Mouse (Mus musculus) layer of hippocampus, adult 2 months (tissue): ENCODE results near the gene Tomm40. TPM values are rescaled to one million over a fixed set of nuclear protein-coding genes. Genes with fewer than 3 reads are reported as not detected.
A peak's percentile ranks its signal among the peaks of the same experiment; 100 is the strongest.

Source experiments
- DNase-seq, 2 experiments: peaks; one replicate each; pipeline ENCODE4 v3.0.0; 2022; ENCODE audit warnings: low spot score in 2 of 2
- H3K27ac ChIP-seq: fragments of 200-600 bp; 2 replicates; pipeline ENCODE4 v1.8.1; 2022
- H3K4me3 ChIP-seq: fragments of 200-600 bp; 2 replicates; pipeline ENCODE4 v1.8.1; 2022; ENCODE audit warnings: mild to moderate bottlenecking
- CTCF ChIP-seq: fragments of 200-600 bp; conservative IDR thresholded peaks from 2 replicates; pipeline ENCODE4 v1.8.1; 2022; ENCODE audit warnings: antibody characterized with exemption, mild to moderate bottlenecking, moderate library complexity
- total RNA-seq, 2 experiments: library from RNA; stranded (reverse); gene quantifications; 2 replicates each; pipeline ENCODE4 v1.2.3; 2021

The Tomm40 gene
- total RNA-seq, 2 experiments from 2014 or later, result 110 TPM

DNA sequence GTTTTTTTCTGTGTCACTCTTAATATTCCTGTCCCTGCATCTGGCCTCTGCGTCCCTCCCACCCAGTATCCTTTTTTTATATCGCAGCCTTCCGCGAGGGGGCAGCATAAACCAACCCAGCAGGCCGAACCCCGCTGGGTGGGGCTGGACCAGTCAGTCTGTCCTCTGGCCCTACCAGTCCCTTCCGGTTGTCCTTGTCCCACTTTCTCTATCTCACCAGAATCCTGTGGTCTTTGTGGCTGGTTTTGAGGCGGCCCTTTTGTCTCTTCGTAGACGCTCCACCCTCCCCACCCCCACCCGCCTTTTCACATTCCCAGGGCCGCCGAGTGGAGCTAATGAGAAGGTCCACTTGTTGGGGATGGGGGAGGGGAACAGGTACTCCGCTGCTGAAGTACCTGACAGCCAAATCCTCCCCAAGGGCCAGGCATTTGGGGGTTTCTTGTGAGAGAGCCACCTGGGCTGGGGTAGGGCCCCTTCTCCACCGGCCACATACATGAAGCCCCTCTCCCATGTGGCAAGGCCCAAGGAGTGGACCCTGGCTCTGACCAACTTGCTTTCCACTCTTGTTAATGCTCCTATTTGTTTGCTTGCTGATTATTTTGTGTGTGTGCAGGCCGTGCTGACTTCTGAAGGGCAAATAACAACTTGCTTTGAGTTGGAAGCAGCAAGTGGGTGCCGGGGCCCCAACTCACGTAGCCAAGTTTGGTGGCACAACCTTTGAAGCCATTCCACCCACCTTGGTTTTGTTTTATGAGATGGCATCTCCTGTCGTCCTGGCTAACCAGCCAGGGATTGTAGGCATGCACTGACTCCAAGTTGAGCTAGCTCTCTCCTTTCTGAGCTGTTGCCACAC lies 35.2 kb upstream of the Tomm40 start, which contains the start of gene Nectin2:
TSS of gene Nectin2 (minus strand) at position 267 of the 853 bp plus-strand sequence.
- DNase-seq, result peak; percentile 80 to 82
- Histone ChIP-seq H3K27ac (peak within 1 kb of the TSS; percentile 77), H3K4me3 (peak within 1 kb of the TSS; percentile 58)
- TF ChIP-seq CTCF, result peak; percentile 79

DNA sequence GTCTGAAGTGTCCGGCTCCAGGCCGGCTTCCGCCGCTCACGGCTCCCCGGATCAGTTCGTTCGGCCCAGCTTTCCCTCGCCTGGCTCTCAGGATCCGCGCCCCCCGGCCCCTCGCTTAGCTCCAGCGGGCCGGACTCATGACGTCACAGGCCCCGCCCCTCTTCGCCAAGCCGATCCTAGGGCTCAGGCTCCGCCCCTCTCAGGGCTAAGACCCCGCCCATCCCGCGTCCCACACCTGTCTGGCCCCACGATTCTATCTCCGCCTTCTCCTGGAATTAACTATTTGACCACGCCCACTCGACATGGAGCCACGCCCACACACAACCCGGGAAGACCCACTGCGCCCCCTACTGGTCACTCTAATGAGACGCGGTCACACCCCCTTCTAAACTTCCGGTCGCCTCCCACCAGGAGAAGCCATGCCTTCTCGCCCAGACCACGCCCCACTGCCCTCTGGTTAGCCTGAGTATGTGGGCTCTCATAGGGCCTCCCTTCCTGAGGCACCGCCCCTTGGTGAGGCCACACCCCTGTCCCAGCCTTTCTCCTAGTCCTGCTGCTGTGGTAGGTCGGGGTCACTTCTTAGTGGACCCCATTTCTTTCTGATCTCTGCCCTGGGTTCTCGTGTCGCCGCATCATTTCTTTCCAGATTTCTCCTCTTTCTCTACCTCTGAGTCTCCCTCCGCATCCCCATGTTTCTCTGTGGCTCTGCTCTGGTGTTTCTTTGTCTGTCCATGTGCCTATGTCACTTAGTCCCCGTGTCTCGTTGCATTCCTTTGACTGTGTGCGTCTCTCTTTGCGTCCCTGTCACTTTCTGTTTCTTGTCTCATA lies 34.4 kb upstream of the Tomm40 start:
- TF ChIP-seq CTCF, result peak; percentile 75
- DNase-seq, result peak; percentile 88 to 90
- Histone ChIP-seq H3K27ac (peak overlapping the region; percentile 77), H3K4me3 (peak overlapping the region; percentile 58)

DNA sequence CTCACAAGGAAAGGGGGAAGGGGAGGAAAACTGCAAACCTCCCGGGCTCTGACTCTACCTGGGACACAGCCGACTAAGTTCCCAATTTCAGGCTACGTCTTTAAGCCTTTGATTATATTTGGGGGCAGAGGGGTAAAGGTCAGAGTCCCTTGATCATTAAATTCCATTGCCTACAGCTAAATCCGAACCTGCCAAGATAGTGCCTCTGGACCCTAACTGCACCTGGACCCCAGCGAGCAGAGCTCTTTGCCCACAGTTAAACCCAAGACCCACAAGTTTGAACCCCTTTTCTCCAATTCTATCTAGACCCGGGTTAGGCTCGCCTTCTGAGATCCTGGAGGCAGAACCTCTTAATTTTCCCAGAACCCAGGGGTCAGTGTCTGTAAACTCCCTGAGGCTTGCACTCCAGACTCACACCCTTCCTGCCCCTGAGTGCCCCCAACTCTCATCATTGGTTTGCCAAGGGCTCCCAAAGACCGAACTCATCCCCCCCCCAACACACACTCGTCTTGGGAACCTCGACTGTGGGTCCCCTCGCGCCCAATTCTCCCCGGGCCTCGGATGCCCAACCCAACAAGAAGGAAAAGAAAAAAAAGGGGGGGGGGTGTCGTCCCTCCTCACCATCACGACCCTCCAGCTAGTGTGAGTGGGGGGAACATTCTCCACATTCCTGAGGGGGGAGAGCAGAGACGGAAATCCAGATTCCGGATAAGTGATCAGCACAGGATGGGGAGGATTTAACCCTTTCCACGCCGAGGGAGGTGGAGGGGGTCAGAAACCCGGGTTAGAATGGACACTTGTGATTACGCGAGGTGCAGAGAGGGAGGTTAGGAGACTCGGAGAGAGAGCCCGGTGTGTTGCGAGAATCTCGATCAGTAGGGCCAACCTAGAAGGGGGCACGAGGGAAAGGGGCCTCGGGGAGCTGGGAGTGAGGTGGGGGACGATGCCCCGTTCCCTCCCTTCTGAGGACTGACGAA lies 33.3 kb upstream of the Tomm40 start:
- no peak for DNase-seq
- no peak for TF ChIP-seq CTCF
- Histone ChIP-seq H3K4me3 (peak overlapping the region; percentile 58), H3K27ac (peak overlapping the region; percentile 64)

DNA sequence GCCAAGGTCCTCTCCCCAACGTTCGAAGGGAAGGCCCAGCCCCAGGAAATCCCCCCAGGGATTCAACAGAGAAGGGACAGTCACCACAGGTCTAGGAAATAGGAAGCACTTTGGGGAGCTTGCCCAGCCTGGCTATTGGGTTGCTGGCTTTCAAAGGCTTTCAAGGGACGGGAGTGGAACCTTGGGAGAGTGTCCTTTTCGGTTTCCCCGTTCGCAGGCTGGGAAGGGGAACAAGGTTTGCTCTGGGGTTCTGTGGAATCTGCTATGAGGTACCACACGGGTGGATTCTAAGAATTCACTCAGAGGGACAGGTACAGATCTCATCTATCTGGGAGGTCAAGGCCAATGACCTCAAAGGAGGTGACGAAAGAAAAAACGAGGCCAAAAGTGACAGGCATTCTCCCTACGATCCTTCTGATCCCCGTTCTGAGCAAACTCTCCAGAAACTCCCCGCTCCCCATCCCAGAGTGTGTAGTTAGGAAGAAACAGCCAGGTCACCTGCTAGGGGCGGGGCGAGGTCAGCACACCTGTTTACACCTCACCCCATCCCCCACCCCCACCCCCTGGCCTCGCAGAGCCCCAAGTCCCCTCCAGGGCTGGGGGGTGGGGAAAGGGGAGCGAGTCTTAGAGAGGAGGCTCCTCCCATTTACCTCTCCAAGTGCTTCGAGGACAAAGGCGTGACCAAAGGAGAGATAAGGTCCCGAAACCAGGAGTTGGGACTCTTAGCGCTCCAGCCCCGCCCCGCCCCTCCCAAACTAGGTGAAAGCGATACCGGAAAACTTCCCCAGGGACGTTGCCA lies 32.4 kb upstream of the Tomm40 start:
- TF ChIP-seq CTCF, result no peak
- no peak overlapping the region; the same call in 1 of the 2 replicates for H3K4me3 ChIP-seq
- no peak for DNase-seq
- no peak overlapping the region for H3K27ac ChIP-seq

- H3K4me3 ChIP-seq, result no peak overlapping the region
- DNase-seq, result no peak
- TF ChIP-seq CTCF, result no peak
- H3K27ac ChIP-seq, result no peak overlapping the region
These were observed 31.4 kb upstream of the Tomm40 start for GRCm38 (mm10) chr7:19746426-19747201.

- H3K4me3 ChIP-seq, result no peak overlapping the region
- TF ChIP-seq CTCF, result no peak
- no peak for DNase-seq
- H3K27ac ChIP-seq, result no peak overlapping the region
These were observed 30.7 kb upstream of the Tomm40 start for GRCm38 (mm10) chr7:19745971-19746370.

GRCm38 (mm10) chr7:19744590-19745385 lies 29.6 kb upstream of the Tomm40 start:
- no peak for DNase-seq
- no peak for TF ChIP-seq CTCF
- H3K27ac ChIP-seq, result no peak overlapping the region
- H3K4me3 ChIP-seq, result no peak overlapping the region

DNA sequence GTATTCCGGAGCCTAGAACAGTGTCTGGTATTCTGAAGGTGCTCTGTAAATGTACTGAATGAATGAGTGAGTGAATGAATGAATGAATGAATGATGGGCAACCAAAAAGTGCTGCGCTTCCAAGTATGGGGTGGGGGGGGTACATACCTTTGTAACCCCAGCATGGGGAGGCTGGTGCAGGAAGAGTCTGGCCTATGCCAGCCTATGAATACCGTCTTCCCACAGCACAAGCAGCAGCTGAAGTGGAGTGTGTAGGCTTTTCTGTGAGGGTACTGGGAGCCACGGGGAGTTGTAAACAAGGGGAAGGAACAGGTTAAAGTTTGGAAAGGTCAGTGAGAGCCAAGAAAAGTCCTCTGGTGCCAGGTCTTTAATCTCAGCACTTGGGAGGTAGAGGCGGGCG lies 28.6 kb upstream of the Tomm40 start:
- TF ChIP-seq CTCF, result no peak
- no peak overlapping the region for H3K27ac ChIP-seq

GRCm38 (mm10) chr7:19742468-19742867 lies 27.2 kb upstream of the Tomm40 start:
- no peak for DNase-seq
- no peak overlapping the region for H3K4me3 ChIP-seq
- no peak for TF ChIP-seq CTCF
- no peak overlapping the region for H3K27ac ChIP-seq

More for the DNA sequence above, 28.6 kb upstream of the Tomm40 start:
- DNase-seq, result no peak
- H3K4me3 ChIP-seq, result no peak overlapping the region

- TF ChIP-seq CTCF, result no peak
- no peak overlapping the region for H3K4me3 ChIP-seq
- no peak for DNase-seq
- H3K27ac ChIP-seq, result no peak overlapping the region
These were observed 26.2 kb upstream of the Tomm40 start for GRCm38 (mm10) chr7:19741329-19742031.
